21 mouse cellular contexts compared by ENCODE assay signal in genomic region chr10:21751326-21751725, GRCm38 (mm10).
DNase-seq lines count a peak whose midpoint lies in the region; ATAC-seq and TF ChIP-seq lines count a peak whose summit lies in the region.
"Had no signal": no experiment of that assay in that cellular context is flagged by ENCODE, and none has a peak within 500 bp of the region (broad histone marks: within the 10 kb centered on the region; RNA-seq: fewer than 3 reads in every experiment).

No protein-coding gene starts in this region.

- 77% methylated on average over 6 of the region's 6 CpGs for WGBS in heart, adult 2 months
- 60% methylated on average over 6 of the region's 6 CpGs for WGBS in heart, embryonic 10.5 days
- WGBS in heart, embryonic 11.5 days (ENCODE audit: insufficient replicate concordance), result 62% methylated on average over 6 of the region's 6 CpGs
- WGBS in midbrain, embryonic 11.5 days, result 76% methylated on average over 6 of the region's 6 CpGs
- WGBS in midbrain, embryonic 16.5 days, result 78% methylated on average over 6 of the region's 6 CpGs

- TF ChIP-seq EP300 in heart, adult 2 months (IDR thresholded peaks at IDR 0.05; ENCODE audit: insufficient read depth, low read depth, low read length), result no peak

- no peak for TF ChIP-seq POLR2A in heart, adult 2 months (IDR thresholded peaks at IDR 0.05; ENCODE audit: insufficient read depth, low read depth, low read length)

- no peaks in the 10 kb centered on the region for H3K27me3 ChIP-seq in heart, adult 2 months (ENCODE audit: control insufficient read depth, insufficient read depth, low read length)
- no peaks in the 10 kb centered on the region for H3K27me3 ChIP-seq in heart, embryonic 10.5 days (ENCODE audit: insufficient read depth, poor library complexity, severe bottlenecking)
- H3K27me3 ChIP-seq in heart, embryonic 11.5 days (ENCODE audit: control insufficient read depth, insufficient read depth, low read length), result no peaks in the 10 kb centered on the region
- no peaks in the 10 kb centered on the region for H3K27me3 ChIP-seq in midbrain, embryonic 11.5 days (ENCODE audit: control insufficient read depth, insufficient read depth, low read length)
- H3K27me3 ChIP-seq in midbrain, embryonic 16.5 days (ENCODE audit: control insufficient read depth, insufficient read depth, low read depth, low read length), result no peaks in the 10 kb centered on the region
- H3K27me3 ChIP-seq: CH12.LX, Patski had no signal

- intact Hi-C loops in heart, adult 2 months (cut with DNase I), result no loop called here

- TF ChIP-seq CTCF in heart, adult 2 months (IDR thresholded peaks at IDR 0.05), result no peak

- peak; percentile 54 for DNase-seq in heart, adult 11 months
- no peak for DNase-seq in heart, adult 2 months
- DNase-seq in heart, embryonic 10.5 days (ENCODE audit: low spot score), result peak; percentile 57
- DNase-seq in midbrain, embryonic 11.5 days (ENCODE audit: low spot score, missing footprints), result peak; percentile 41
- DNase-seq: adrenal gland, adult 2 months; adrenal gland, adult 8-10 months; adrenal gland, postnatal 10 days; adrenal gland, postnatal 14 days; adrenal gland, postnatal 25 days; adrenal gland, postnatal 36 days; B cell, adult 2 months; cerebellum, adult 11 months; cerebellum, adult 11-12 months; cerebellum, adult 18-20 months had no signal

- H3K4me2 ChIP-seq in heart, embryonic 11.5 days, result no peak overlapping the region
- no peak overlapping the region for H3K4me2 ChIP-seq in midbrain, embryonic 11.5 days
- H3K4me2 ChIP-seq in midbrain, embryonic 16.5 days (ENCODE audit: low read length), result no peak overlapping the region

- H3K4me3 ChIP-seq in heart, adult 2 months, result no peak overlapping the region
- H3K4me3 ChIP-seq in heart, embryonic 10.5 days, result no peak overlapping the region
- H3K4me3 ChIP-seq in heart, embryonic 11.5 days (ENCODE audit: low read depth, low read length), result no peak overlapping the region
- no peak overlapping the region for H3K4me3 ChIP-seq in midbrain, embryonic 11.5 days (ENCODE audit: low read depth, low read length)
- H3K4me3 ChIP-seq in midbrain, embryonic 16.5 days (ENCODE audit: low read depth, low read length), result no peak overlapping the region

- no peak overlapping the region for H3K9ac ChIP-seq in heart, adult 2 months (ENCODE audit: low read depth, low read length)
- no peak overlapping the region for H3K9ac ChIP-seq in heart, embryonic 11.5 days (ENCODE audit: low read depth, low read length)
- H3K9ac ChIP-seq in midbrain, embryonic 11.5 days (ENCODE audit: low read length), result no peak overlapping the region
- H3K9ac ChIP-seq in midbrain, embryonic 16.5 days (ENCODE audit: low read depth, low read length), result no peak overlapping the region

- H3K79me2 ChIP-seq in heart, adult 2 months (replicated peaks; ENCODE audit: control insufficient read depth, insufficient read depth, low read length), result no peaks in the 10 kb centered on the region

- no peaks in the 10 kb centered on the region for H3K36me3 ChIP-seq in heart, adult 2 months (ENCODE audit: control insufficient read depth, insufficient read depth, low read length)
- no peaks in the 10 kb centered on the region for H3K36me3 ChIP-seq in heart, embryonic 10.5 days
- H3K36me3 ChIP-seq in heart, embryonic 11.5 days (ENCODE audit: control insufficient read depth, insufficient read depth, low read length), result no peaks in the 10 kb centered on the region
- no peaks in the 10 kb centered on the region for H3K36me3 ChIP-seq in midbrain, embryonic 11.5 days (ENCODE audit: control insufficient read depth, insufficient read depth, low read length)
- H3K36me3 ChIP-seq in midbrain, embryonic 16.5 days (ENCODE audit: control insufficient read depth, insufficient read depth, low read length), result no peaks in the 10 kb centered on the region
- H3K36me3 ChIP-seq: G1E had no signal

- no peak overlapping the region for H3K27ac ChIP-seq in heart, adult 2 months
- no peak overlapping the region for H3K27ac ChIP-seq in heart, embryonic 10.5 days
- no peak overlapping the region for H3K27ac ChIP-seq in heart, embryonic 11.5 days (ENCODE audit: low read depth, low read length)
- no peak overlapping the region for H3K27ac ChIP-seq in midbrain, embryonic 11.5 days (ENCODE audit: low read depth, low read length)
- no peak overlapping the region for H3K27ac ChIP-seq in midbrain, embryonic 16.5 days (ENCODE audit: low read length)

- no peak for ATAC-seq in heart, embryonic 11.5 days (replicated peaks; ENCODE audit: insufficient number of reproducible peaks, low FRiP score, low TSS enrichment)
- no peak for ATAC-seq in midbrain, embryonic 11.5 days (ENCODE audit: low FRiP score)
- ATAC-seq in midbrain, embryonic 16.5 days, result no peak
- ATAC-seq: activated CD4-positive, CD25-positive, alpha-beta regulatory T cell, adult 4 months; CD4-positive, CD25-positive, alpha-beta regulatory T cell, adult 4 months; Patski had no signal

- H3K4me1 ChIP-seq in heart, adult 2 months (ENCODE audit: control insufficient read depth, insufficient read depth, low read length), result no peaks in the 10 kb centered on the region
- 0 out of 2 replicates have a peak, but pooled peaks cover 6% of the 10 kb centered on the region for H3K4me1 ChIP-seq in heart, embryonic 10.5 days
- no peaks in the 10 kb centered on the region for H3K4me1 ChIP-seq in heart, embryonic 11.5 days (ENCODE audit: control insufficient read depth, insufficient read depth, low read length)
- H3K4me1 ChIP-seq in midbrain, embryonic 11.5 days (ENCODE audit: control insufficient read depth, insufficient read depth, low read length), result no peaks in the 10 kb centered on the region
- H3K4me1 ChIP-seq in midbrain, embryonic 16.5 days (ENCODE audit: control insufficient read depth, insufficient read depth, low read length), result peaks cover 5% of the 10 kb centered on the region

- no peaks in the 10 kb centered on the region for H3K9me3 ChIP-seq in heart, embryonic 10.5 days
- H3K9me3 ChIP-seq in heart, embryonic 11.5 days (replicated peaks; ENCODE audit: control insufficient read depth, low read length), result no peaks in the 10 kb centered on the region
- H3K9me3 ChIP-seq in midbrain, embryonic 11.5 days (ENCODE audit: control insufficient read depth, low read length), result no peaks in the 10 kb centered on the region
- H3K9me3 ChIP-seq in midbrain, embryonic 16.5 days (replicated peaks; ENCODE audit: control insufficient read depth, low read length, poor library complexity, severe bottlenecking), result no peaks in the 10 kb centered on the region
- H3K9me3 ChIP-seq: G1E had no signal

Comparison
In these comparisons a context has a peak if more than half of its experiments do, and no peak if none do; other contexts are left out.
1. DNase-seq: peak in heart, adult 11 months (single experiment), heart, embryonic 10.5 days (single experiment) and midbrain, embryonic 11.5 days (single experiment); none in heart, adult 2 months (0 of 2).